Mouse (Mus musculus) kidney, postnatal 36 days (tissue): ENCODE results near the gene Phlpp2.

Experiments
- DNase-seq, 2 experiments: peaks; one replicate each; pipeline ENCODE4 v3.0.0; 2021 to 2022; ENCODE audit warnings: mixed read lengths in 2 of 2

The Phlpp2 gene

DNA sequence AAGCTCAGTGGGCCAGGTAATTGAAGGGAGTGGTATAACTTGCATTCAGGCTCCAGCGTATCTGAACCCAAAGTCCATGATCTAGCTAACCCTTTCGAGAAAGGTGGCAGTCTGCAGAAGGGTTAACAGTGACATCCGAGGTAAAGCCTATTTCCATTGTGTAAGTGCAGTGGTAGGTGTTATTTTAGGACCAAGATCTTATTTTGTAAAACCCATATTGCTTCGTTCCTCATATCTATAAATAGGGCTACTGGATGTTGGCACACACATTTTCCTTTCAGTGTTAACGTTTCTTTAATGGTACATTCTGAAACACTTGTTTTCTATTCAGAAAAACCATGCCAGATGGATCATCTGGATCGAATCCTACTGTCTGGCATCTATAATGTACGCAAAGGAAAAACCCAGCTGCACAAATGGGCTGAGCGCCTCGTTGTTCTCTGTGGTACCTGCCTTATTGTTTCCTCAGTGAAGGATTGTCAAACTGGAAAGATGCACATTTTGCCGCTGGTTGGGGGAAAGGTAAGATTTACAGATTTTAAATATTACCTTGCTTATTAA is 35.6 kb downstream of the Phlpp2 start:
- no peak for DNase-seq

DNA sequence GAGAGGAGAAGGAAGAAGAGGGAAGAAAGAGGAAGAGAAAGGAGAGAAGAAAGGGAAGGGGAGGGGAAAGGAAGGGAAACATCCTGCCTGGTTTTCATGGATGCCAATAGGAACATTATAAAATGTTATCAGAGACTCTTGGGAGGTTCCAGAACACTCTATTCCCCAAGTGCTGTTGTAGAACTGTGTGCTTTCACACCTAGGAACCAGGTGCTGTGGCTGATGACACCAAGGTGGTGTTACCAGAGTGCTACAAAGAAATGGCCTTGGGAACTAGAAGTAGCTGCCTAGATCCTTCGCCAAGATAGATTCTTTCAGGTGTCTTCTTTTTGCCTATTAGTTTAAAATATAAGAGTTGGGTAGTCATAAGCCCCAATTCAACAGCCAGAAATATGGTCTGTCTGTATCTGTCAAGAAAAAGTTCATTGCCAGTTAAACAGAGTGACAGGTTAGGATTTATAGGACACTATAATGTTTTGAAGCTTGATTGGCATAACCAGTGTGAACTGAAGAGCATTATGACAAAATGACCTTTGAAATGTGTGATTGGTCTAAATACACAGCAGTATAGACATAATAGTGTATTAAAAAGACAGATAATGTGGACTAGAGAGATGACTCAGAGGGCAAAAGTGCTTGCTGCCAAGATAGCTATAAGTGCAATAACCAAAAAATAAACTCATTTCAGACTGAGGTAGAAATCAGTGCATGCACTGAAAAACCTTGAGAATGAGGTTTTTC is 36.8 kb downstream of the Phlpp2 start:
- DNase-seq = no peak

DNA sequence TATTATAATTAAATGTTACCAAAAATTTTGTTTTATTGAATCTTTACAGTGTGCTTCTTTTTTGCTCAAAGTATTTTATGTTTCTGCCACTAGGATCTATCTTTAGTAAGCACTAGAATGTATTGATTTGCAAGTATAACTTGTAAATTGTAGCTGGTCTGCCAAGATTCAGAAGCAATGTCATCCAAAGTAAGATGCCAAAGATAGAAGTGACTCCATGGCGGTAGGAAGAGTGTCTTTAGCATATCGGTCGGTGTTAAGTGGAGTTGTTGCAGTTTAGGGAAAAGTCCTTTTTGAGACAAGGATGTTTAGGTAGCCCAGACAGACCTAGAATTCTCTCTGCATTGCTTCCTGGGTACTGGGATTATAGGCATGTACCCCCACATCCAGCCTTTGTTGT is 38.6 kb downstream of the Phlpp2 start:
- no peak for DNase-seq

DNA sequence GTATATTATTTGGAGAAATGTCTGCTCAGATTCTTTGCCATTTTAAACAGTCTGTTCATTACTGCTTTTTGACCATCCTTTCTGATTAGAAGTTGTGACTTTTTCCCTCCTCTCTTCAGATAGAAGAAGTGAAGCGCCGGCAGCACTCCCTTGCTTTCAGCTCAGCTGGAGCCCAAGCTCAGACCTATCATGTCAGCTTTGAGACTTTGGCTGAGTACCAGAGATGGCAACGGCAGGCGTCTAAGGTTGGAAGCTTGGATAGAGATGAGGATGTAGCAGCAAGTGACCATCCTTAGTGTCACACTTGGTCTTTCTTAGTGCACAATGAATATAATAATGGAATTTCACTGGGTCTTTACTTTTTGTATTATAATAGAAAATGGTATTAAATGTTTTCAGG is 39.0 kb downstream of the Phlpp2 start:
- DNase-seq = no peak

DNA sequence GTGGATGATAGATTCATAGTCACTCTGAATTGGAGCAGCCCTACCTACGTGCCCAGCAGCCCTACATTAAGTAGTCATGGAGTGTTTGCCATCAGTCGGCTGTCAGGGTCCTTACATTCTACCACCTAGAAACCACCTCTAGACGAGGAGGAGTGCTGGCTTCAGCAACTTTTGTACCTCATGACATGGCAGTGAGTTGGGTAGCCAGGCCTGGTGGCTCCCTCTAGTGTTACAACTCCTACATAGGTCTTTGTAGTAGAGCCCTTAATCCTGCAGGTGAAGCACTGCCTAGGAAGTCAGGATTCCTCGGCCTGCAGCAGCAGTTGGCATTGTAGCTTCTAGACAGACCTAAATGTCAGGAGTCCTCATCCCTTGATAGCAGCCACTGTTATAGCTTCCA is 48.9 kb downstream of the Phlpp2 start:
- peak; percentile 77 for DNase-seq

DNA sequence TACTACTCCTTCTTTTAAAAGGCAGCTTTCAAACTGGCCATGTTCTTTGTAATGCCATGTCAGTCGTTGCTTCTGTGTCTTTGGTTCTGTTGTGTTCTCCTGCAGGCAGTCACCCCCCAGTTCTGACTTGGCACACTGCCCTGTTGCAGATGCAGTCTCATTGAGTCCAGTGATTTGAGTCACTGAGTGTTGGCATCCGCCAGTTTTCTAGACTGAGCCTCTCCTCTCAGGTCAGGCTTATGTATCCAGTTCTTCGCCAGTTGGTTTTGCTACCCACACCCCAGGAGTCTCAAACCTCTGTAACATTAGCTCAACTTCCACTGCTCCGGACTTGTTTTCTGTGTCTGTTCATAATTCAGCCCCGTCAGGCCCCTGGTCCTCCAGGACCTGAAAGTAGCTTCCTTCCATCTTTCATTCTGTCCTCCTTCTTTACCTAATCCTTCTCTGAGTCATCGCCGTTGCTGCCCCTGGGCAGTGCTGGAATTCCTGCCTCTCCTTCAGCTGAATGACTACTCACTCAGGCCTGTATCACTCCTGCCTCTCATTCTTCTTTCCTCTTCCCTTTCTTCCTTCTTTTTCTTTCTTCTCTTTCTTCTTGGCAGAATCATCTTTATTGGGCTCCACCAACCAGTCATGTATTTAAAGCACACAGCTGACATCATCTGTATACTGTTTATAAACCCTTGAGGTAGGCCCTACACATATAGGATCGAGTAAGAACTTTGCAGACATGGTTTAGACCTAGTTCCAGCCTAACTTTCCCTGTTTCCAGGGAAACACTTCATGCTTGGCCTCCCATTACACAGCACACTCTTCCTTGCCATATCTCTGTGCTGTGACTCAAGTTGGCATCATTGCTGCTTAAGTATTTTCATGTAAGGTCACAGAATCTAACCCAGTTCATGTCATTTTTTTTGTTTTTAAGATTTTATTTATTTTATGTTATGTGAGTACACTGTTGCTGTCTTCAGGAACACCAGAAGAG is 52.4 kb downstream of the Phlpp2 start:
- DNase-seq = peak in 1 of 2 experiments; percentile 10

DNA sequence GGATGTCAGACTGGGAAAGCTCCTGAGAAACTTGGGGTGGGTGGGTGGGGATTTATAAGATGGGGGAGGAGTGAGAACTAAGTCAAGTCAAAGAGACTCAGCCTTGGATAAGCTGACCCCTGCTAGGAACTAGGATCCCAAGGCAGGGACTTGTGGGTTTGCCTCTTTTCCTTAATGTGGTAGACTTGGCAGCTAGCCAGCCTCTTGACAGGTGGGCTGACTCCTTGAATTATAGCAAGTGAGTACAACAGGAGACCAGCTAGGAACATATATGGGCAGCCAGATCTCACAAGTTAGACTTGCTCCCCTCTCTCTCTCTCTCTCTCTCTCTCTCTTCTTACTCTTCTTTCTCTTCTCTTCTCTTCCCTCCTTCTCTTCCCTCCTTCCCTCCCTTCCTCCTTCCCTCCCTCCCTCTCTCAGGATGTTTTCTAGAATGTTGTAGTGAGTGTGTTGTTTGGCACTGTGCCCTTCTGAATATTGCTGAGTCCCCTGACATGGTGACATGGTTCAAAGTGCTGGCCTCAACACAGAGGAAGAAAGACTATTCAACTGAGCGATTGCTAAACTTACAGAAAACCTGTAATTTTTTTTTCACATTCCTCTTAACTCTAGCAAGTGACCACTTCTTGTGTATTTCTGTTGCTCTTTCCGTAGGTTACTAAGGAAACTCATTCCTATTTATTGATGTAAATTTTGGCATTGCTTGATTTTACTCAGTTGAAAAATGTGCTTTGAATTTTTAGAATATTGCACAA is 73.4 kb downstream of the Phlpp2 start:
- DNase-seq = peak in 1 of 2 experiments; percentile 24

DNA sequence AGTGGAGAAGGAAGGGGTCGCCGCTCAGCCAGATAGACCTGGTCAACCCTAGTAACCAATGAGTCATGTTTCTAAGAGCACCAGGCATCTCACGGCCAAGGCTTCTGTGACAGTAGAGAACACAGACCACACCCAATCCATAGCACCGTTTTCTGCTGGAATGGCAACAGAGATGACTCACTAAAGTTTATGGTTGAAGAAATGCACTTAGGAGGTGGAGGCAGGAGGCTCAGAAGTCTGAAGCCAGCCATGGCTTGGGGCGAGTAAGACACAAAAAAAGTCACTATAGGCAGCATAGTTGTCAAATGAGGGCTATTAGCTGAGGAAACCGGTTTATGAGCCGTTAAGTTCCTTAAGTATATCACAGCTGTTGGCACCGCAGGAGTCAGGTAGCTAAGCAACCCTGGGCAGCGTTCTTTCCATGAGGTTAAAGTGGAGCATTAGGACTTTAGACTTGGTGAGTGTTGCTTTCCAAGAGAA is 76.9 kb downstream of the Phlpp2 start:
- peak; percentile 59 to 80 for DNase-seq

DNA sequence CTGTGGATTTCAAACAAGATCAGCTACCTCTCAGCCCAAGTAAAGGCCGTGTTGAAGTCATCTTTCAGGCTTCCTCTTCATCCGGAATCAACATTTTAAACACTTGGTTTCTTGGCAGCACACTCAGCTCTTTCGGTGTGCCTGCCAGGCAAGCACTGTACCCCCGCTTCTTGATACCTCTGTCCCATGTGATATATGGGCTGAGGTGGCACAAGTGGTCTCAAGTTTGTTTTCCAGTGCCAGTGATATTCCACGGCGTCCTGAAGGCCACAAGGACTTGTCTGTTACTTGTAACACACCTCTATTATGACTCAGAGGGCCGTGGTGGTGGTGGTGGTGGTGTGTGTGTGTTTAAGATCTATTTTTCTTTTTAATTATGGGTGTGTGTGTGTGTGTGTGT is 77.4 kb downstream of the Phlpp2 start:
- DNase-seq = no peak

DNA sequence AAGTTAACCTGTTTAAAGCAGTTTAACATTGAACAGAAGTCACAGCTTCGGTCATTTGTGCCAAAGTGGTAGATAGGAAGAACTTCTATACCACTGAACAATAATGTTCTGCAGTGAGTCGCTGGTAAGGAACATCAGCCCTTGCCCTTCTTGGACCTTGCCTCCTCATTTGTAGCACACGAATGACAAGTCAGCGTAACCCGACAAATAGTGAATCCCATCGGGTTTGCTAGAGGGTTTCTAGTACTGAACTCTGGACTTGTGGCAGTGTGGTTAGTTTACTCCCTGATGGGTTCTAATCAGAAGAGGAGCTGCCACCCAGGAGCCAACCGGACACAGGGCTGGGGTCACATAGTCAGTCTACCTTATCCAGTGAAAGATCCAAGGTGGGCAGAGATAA is 77.9 kb downstream of the Phlpp2 start:
- DNase-seq = peak; percentile 46 to 66

DNA sequence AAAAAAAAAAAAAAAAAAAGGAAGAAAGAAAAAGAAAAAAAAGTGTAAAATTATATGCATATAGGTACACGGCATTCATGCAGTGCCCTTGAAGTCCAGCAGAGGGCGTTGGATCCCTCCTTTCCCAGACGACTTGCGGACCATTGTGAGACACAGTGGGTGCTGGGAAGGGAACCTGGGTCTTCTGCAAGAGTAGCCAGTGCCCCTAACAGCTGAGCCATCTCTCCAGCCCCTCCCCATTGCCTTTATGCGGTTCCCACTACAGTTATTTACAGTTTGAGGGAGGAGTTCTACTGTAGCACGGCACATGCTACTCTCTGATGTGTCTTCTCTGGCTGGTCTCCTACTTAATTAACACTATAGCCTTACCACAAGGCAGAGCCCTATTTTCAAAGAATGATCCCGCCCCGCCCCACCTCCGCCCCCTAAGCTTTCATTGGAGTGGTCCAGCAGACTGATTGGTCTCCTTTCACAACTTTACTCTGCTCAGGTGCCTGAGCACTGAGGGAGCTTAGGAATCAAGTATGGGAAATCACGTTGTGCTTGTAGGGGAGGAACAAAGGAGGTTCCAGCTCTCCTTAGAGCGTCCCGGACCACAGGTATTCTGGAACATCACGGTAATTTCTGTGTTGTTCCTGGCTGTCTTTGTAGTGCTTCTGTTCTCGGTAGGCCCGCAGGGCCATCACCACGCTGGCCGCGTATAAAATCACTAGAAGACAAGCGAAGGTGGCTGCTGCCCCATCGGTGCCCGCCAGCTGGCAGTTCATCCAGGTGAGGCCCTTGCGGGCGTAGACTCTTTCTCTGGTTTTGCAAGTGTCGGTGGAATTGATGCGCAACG is 79.3 kb downstream of the Phlpp2 start:
- peak; percentile 34 to 62 for DNase-seq

DNA sequence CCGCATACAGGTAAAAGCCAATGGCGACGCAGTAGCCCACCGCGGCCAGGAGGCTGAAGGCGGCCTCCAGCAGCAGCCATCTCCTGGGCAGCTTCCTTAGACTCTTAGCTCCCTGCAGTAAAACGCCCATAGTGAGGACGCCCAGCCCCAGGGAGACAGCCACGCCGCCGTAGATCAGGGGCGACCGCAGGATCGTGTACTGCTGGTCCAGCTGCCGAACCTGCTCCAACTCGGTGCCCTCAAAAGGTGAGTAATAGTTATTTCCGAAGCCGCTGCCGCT is 79.9 kb downstream of the Phlpp2 start:
- no peak for DNase-seq

DNA sequence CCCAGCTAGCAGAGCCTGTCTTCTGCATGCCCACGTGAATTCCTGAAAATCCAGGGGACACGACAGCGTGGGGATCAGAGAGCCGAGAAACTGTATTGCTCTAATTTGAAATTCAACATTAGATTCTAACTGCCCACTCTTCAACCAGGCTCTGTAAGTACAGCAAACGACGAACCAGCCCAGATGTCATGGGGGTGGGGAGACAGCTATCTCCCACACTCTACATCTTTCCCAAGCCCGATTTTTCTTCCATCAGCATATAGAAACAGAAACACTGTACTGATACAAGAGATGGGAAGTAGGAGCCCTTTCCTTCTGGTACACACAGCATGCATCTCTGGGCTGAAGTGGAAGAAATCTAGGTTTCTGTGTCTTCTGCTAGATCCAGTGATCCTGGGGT is 83.8 kb downstream of the Phlpp2 start:
- no peak for DNase-seq

DNA sequence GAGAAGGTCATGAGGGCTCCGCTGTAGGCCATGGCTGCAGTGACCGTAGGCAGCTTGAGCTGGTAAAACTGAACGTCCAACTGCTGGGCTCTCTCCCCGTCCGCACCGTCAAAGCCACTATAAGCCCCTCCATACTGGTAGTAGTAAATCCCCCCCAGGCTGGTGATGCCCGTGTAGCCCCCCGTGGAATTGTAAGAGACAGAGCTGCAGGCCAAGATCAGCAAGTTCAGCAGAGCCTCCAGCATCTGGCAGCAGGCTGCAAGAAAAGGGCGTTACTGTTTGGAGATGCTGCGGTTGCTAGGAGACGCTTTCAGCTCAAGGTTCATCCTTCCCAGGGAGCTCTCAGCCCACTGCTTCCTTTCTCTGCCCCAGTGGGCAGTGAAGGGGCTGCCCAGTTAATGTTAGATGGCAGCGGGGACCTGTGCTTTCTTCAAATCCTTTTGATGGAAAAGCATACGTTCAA is 86.2 kb downstream of the Phlpp2 start:
- peak; percentile 36 to 54 for DNase-seq

DNA sequence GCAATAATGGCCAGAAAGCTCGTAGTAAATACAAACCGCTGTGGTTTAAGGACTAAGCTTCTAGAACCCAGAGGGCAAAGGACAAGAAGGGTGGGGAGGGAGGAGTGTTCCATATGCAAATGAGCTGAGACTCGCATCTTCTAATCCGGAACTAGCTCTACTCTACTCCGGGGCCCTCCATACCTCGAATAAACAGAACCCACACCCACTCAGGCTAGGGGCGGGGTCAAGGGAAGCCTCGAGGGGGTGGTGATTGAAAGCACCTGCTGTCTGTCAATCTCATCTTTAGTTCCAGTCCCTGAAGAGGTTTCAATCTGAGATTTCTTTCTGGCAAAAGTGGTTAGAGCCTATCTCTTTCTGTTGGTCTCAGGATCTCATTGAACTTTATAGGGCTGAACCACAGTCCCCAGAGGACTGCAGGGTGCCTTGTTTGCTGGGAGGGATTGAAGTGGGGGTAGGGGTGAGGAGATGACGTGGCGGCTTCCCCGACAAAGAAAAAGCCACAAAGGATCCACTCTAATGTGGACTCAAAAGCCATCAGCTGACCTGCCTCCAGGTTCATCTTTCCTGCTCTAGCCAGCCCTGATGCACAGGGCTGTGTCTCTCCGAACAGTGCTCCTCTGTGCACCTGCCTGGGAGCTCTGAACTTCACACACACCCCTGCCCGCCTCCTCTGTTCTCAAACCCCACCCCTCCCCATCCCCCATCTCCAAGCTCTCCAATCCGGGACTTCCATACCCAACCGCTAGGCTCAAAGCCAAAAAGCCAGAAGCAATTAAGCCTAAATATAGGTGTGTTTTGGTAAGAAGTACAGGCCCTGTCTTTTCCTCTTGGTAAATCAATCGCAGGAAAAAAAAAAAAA is 89.1 kb downstream of the Phlpp2 start:
- DNase-seq = peak; percentile 61 to 78

DNA sequence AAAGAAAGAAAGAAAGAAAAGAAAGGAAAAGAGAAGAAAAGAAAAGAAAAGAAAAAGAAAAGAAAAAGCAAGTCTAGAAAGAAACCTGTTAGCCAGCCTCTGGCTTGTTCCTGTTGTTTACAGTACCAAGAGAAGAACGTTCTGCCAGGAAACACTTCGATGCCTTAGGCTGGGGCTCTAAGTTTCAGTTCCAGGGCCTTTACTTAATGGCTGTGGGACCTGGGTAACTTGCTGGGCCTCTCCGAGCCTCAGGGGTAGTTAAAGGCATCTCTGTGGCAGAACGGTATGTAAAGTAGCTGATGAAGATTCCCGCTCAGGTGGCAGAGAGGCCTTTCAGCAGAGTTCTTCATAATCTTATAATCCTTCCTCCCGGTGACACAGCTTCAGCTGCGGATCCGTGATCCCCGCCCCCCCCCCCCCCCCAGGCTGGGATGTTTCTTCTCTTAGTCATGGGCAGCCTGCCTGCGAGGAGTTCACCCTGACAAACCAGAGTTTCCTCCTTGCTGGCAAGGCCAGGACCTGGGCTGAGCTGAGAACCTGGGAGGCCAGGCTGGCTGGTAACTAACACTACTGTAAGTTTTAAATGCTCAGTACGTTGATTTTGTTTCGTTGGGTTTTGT is 89.8 kb downstream of the Phlpp2 start:
- DNase-seq = no peak

DNA sequence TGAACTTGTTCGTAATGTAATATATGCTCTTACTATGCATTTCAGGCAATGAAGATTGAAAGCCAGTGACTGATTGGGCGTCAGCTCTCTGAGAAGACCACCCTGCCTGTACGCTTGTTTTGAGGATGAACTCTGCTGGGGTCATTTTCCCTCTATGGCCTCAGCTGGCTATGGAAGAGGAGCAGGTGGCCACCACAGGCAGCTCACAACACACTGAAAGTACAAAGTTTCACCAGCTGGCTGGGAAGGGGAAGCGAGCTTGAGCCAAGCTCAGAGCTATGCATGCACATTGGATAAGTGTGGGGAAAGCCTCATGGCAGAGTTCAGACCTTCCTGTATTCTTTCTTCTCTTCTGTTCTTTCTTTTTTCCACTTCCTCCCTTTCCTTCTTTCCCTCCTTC is 90.8 kb downstream of the Phlpp2 start:
- DNase-seq = no peak

DNA sequence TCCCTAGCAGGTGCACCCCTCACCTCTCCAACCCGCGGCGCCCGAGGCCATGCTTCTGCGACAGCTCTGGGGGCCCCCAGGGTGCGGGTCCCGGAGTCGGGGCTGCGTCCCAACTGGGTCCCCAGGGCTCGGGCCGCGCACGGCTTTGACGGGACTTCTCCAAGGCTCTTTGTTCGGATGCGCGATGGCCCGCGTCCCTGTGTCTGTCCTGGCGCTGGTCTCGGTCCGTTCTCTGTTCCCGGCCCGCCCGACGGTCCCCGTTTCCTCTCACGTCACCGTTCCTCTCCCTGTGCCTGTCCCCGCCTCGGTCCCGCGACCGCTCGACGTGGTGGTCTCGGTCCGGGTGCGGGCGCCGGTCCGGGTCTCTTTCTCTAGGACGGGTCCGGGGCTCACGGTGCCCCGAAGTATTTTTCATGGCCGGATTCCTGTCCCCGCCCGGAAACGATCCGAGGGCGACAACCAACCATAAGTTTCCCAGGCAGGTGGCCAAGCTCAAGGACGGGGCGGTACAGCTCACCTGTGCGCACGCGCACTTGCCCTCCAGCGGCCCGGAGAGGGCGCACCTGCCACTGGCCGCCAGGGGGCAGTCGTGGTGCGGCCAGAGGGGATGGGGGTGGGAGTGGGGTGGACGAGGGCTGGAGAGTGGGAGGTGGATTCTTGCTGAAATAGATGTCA is 93.5 kb downstream of the Phlpp2 start, which contains the start of gene Marveld3:
Gene Marveld3 (minus strand): TSS at position 511 of the 675 bp plus-strand sequence.
- DNase-seq = peak; percentile 78 to 91

DNA sequence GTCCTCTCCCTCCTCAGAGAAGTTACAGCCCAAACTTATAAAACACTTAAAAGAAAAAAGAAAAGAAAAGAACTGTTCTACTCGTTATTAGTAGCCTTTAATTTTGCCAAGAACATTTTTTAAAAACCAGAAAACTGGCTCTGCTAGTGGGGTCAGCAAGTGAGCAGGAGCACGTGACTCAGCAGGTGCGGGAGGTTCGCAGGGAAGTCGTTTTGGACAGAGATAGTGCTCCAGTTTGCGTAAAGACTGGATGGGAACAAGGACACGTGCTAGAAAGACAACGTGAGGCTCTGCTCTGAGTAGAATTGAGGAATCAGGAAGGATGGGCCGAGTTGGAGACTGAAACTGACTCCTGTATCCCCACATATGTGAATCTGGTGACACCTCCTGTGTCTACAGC is 94.6 kb downstream of the Phlpp2 start:
- DNase-seq = no peak

DNA sequence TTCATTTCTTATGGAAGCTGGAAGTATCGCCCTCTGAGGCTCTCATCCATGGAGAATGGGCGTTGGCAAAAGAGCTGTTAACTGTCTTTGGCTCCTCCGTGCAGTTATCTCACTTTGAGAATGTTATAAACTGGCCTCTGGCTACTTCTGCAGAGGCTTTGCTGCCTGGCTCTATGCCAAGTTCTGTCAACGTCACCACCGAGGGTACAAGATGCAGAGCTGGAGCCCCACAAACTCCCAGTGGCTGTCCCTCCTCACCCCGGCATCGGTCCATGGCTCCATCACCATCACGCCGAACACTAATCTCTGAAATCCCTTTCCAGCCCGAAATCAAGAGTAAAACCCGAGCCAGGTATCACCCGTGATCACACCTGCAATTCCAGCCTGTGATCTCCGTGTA is 95.1 kb downstream of the Phlpp2 start:
- no peak for DNase-seq
